Comparison of ENCODE assay signal across 8 mouse cellular contexts in the genomic region with DNA sequence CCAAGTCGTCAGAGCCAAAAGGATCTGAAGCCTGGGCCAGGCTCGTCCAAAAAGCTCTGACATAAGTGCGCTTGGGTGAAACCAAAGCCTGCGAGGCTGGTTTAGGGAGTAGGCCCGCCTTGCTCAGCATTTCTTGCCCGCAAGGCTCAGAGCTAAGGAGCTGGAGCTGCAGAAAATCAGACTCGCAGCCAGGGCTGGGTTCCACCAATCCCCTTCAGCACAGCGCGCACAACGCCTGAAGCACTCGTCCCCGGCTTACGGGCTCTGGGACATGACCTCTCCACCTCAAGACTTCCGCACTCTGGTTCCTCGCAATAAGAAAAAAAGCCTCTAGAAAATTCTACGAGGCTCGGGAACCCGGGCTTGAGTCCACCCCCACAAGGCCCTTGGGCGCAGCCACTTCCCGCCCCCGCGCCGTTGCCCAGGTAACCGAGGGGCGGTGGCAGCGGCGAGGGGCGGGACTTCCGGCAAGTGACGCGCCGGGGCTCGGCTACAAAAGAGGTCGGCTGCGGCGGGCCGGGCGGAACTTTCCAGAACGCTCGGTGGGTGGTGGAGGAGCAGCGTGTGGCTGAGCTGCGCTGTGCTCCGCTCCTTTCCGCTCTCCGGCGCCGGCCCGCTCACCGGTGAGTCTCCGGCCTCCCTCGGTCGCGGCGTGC. TPM values are rescaled to one million over a fixed set of nuclear protein-coding genes. Genes with fewer than 3 reads are reported as not detected.
A peak's percentile ranks its signal among the peaks of the same experiment; 100 is the strongest.
DNase-seq lines count a peak whose midpoint lies in the region; ATAC-seq lines count a peak whose summit lies in the region.

A gene (plus strand): TSS at position 140 of the 656 bp plus-strand sequence.

- peaks cover 25% of the 10 kb centered on the region for H3K36me3 ChIP-seq in hindbrain, embryonic 12.5 days

- no peaks in the 10 kb centered on the region for H3K9me3 ChIP-seq in hindbrain, embryonic 12.5 days (replicated peaks)

- peaks cover 40% of the 10 kb centered on the region for H3K4me1 ChIP-seq in hindbrain, embryonic 12.5 days

- peak within 1 kb of the TSS; percentile 94 for H3K4me3 ChIP-seq in hindbrain, embryonic 12.5 days

- WGBS in hindbrain, embryonic 12.5 days: under 1% methylated on average over 41 of the region's 54 CpGs

- H3K9ac ChIP-seq in hindbrain, embryonic 12.5 days: peak within 1 kb of the TSS; percentile 99

- H3K27me3 ChIP-seq in hindbrain, embryonic 12.5 days: no peaks in the 10 kb centered on the region

- H3K4me2 ChIP-seq in hindbrain, embryonic 12.5 days (replicated peaks): peak within 1 kb of the TSS; percentile 78

- H3K27ac ChIP-seq in hindbrain, embryonic 12.5 days: peak within 1 kb of the TSS; percentile 100

- peak; percentile 96 for DNase-seq in NIH3T3 (ENCODE audit: low read depth)
- peak; percentile 99 for DNase-seq in cerebellum, postnatal 10 days
- peak; percentile 93 to 96 for DNase-seq in frontal cortex, postnatal 10 days (ENCODE audit: low spot score in 2 of 2)
- peak; percentile 97 for DNase-seq in layer of hippocampus, postnatal 14 days (ENCODE audit: low spot score in 2 of 2)
- peak; percentile 99 for DNase-seq in lung, postnatal 14 days
- DNase-seq in retina, adult 2 months (ENCODE audit: low read depth, low spot score): peak; percentile 84
- peak; percentile 97 to 98 for DNase-seq in thymus, postnatal 36 days

- ATAC-seq in hindbrain, embryonic 12.5 days (ENCODE audit: low FRiP score): peak; percentile 94

RNA-seq across cellular contexts. Expression of the gene that starts here (rescaled TPM):
- polyA plus RNA-seq in hindbrain, embryonic 12.5 days (2016; fragmentation: Nextera tagmentation; extraction: Ambion mirVana): 654 and 704 TPM in 2 replicates
- 100 to 1,000 TPM; 326 to 370 TPM for total RNA-seq in layer of hippocampus, postnatal 14 days (2021)

Comparison
In these comparisons a context has a peak if more than half of its experiments do, and no peak if none do; other contexts are left out.
1. Peak in every context shown above with its lines: DNase-seq, ATAC-seq, H3K4me3 ChIP-seq and H3K27ac ChIP-seq.